Comparison of ENCODE assay signal across 14 mouse cellular contexts in genomic region chr8:105833740-105834139, GRCm38 (mm10). TPM values are rescaled to one million over a fixed set of nuclear protein-coding genes. Genes with fewer than 3 reads are reported as not detected.
"Had no signal": no experiment of that assay in that cellular context is flagged by ENCODE, and none has a peak within 500 bp of the region (broad histone marks: within the 10 kb centered on the region; RNA-seq: fewer than 3 reads in every experiment).

No protein-coding gene starts in this region.

RNA-seq across cellular contexts. Expression of gene Tsnaxip1, which starts 6.2 kb away (rescaled TPM):
- total RNA-seq: gastrocnemius, adult 2 months; gastrocnemius, postnatal 10 days; gastrocnemius, postnatal 25 days; granulocyte monocyte progenitor cell, adult 5-6 weeks; heart, adult 18-20 months; heart, adult 8-10 months; heart, postnatal 10 days; heart, postnatal 25 days; heart, postnatal 4 days; left cerebral cortex, postnatal 36 days had no signal
- polyA plus RNA-seq: heart, embryonic 14.5 days; inflammation-experienced regulatory T-cells, adult 6 months; intestine, embryonic 15.5 days; intestine, postnatal 0 days had no signal
